Mouse (Mus musculus) forebrain, embryonic 16.5 days (tissue): ENCODE results near the gene Focad. TPM values are rescaled to one million over a fixed set of nuclear protein-coding genes. Genes with fewer than 3 reads are reported as not detected.

Experiments
- ATAC-seq: fragments of 200-750 bp; cut with Nextera tagmentation; 2 replicates; pipeline ENCODE4 v1.8.0; 2017; ENCODE audit warnings: mild to moderate bottlenecking, moderate library complexity
- H3K27ac ChIP-seq: fragments of 300-500 bp; sonication (generic); 2 replicates; pipeline ENCODE4 v1.5.1; 2014; ENCODE audit warnings: low read length, control low read depth
- H3K27me3 ChIP-seq: fragments of 300-500 bp; sonication (generic); replicated peaks from 2 replicates; pipeline ENCODE4 v1.6.1; 2014; ENCODE audit warnings: low read length; ENCODE audit not compliant: control insufficient read depth, insufficient read depth
- H3K36me3 ChIP-seq: fragments of 300-500 bp; sonication (generic); 2 replicates; pipeline ENCODE4 v1.6.1; 2014; ENCODE audit not compliant: control insufficient read depth, insufficient read depth
- H3K4me1 ChIP-seq: fragments of 300-500 bp; sonication (generic); replicated peaks from 2 replicates; pipeline ENCODE4 v1.6.1; 2014; ENCODE audit warnings: low read length; ENCODE audit not compliant: control insufficient read depth, insufficient read depth
- H3K4me2 ChIP-seq: fragments of 300-500 bp; sonication (generic); 2 replicates; pipeline ENCODE4 v1.6.1; 2014; ENCODE audit warnings: mild to moderate bottlenecking, low read length, control low read depth
- H3K4me3 ChIP-seq: fragments of 300-500 bp; sonication (generic); replicated peaks from 2 replicates; pipeline ENCODE4 v1.5.1; 2014; ENCODE audit warnings: mild to moderate bottlenecking, low read length, control low read depth
- H3K9ac ChIP-seq: fragments of 300-500 bp; sonication (generic); replicated peaks from 2 replicates; pipeline ENCODE4 v1.6.1; 2014; ENCODE audit warnings: low read depth, low read length, control low read depth
- H3K9me3 ChIP-seq: fragments of 300-500 bp; sonication (generic); 2 replicates; pipeline ENCODE4 v1.6.1; 2016; ENCODE audit warnings: low read length; ENCODE audit not compliant: control insufficient read depth
- WGBS: fragments of 180-500 bp; shearing (Covaris S2); extraction: QIAGEN DNeasy Blood & Tissue Kit; methylation state at CpG from one replicate; pipeline ENCODE4 v1.1.7; 2014; 5-methylcytosine and 5-hydroxymethylcytosine counted together
- polyA plus RNA-seq: library from polyadenylated mRNA; unstranded; fragments of >200 nt; fragmentation: Nextera tagmentation; extraction: Ambion mirVana; gene quantifications from 2 replicates; pipeline ENCODE4 v1.2.1, GENCODE M21; 2015

The Focad gene
- polyA plus RNA-seq, 1 experiment from 2014 or later, result 21.1 TPM

- no peaks in the 10 kb centered on the region for H3K36me3 ChIP-seq
- no peak overlapping the region for H3K4me3 ChIP-seq
- no peak overlapping the region for H3K4me2 ChIP-seq
- no peak overlapping the region for H3K27ac ChIP-seq
- 80% methylated on average over 3 of the region's 3 CpGs for WGBS
- no peaks in the 10 kb centered on the region for H3K27me3 ChIP-seq
- no peak for ATAC-seq
- H3K4me1 ChIP-seq, result peaks cover 9% of the 10 kb centered on the region
- H3K9ac ChIP-seq, result no peak overlapping the region
- H3K9me3 ChIP-seq, result no peaks in the 10 kb centered on the region
Measured at GRCm38 (mm10) chr4:88437166-88437565, 342.7 kb downstream of the Focad start.

- no peak overlapping the region for H3K27ac ChIP-seq
- 43% methylated on average over 2 of the region's 2 CpGs for WGBS
- no peak for ATAC-seq
- H3K9me3 ChIP-seq, result no peaks in the 10 kb centered on the region
- H3K4me2 ChIP-seq, result no peak overlapping the region
- H3K4me3 ChIP-seq, result no peak overlapping the region
- H3K4me1 ChIP-seq, result peaks cover 9% of the 10 kb centered on the region
- H3K9ac ChIP-seq, result no peak overlapping the region
- no peaks in the 10 kb centered on the region for H3K36me3 ChIP-seq
- H3K27me3 ChIP-seq, result no peaks in the 10 kb centered on the region
Measured at GRCm38 (mm10) chr4:88437917-88438316, 343.5 kb downstream of the Focad start.

- no peak within 1 kb of the TSS for H3K27ac ChIP-seq
- H3K4me3 ChIP-seq, result peak within 1 kb of the TSS; percentile 36
- peak within 1 kb of the TSS; percentile 51 for H3K9ac ChIP-seq
- peak; percentile 89 for ATAC-seq
- no peaks in the 10 kb centered on the region for H3K9me3 ChIP-seq
- WGBS, result 7% methylated on average over 14 of the region's 14 CpGs
- peak within 1 kb of the TSS; percentile 56 for H3K4me2 ChIP-seq
- no peaks in the 10 kb centered on the region for H3K36me3 ChIP-seq
- peaks cover 9% of the 10 kb centered on the region for H3K4me1 ChIP-seq
- H3K27me3 ChIP-seq, result no peaks in the 10 kb centered on the region
Measured at GRCm38 (mm10) chr4:88438326-88438989, 344.0 kb downstream of the Focad start, which contains the start of gene Hacd4. Hacd4 (minus strand) TSS chr4:88438928.

- ATAC-seq, result no peak
- Histone ChIP-seq H3K4me3 (peak overlapping the region; percentile 36), H3K9me3 (no peaks in the 10 kb centered on the region), H3K4me1 (peaks cover 9% of the 10 kb centered on the region), H3K36me3 (no peaks in the 10 kb centered on the region), H3K27me3 (no peaks in the 10 kb centered on the region), H3K9ac (peak overlapping the region; percentile 51), H3K27ac (no peak overlapping the region), H3K4me2 (peak overlapping the region; percentile 56)
- 33% methylated on average over 4 of the region's 4 CpGs for WGBS
Measured at GRCm38 (mm10) chr4:88438990-88439329, 344.5 kb downstream of the Focad start.

- Histone ChIP-seq H3K4me1 (peaks cover 9% of the 10 kb centered on the region), H3K27ac (no peak overlapping the region), H3K4me2 (no peak overlapping the region), H3K27me3 (no peaks in the 10 kb centered on the region), H3K4me3 (no peak overlapping the region), H3K9me3 (no peaks in the 10 kb centered on the region), H3K9ac (no peak overlapping the region), H3K36me3 (no peaks in the 10 kb centered on the region)
- 78% methylated on average over 6 of the region's 6 CpGs for WGBS
- no peak for ATAC-seq
Measured at GRCm38 (mm10) chr4:88439669-88440123, 345.3 kb downstream of the Focad start.

GRCm38 (mm10) chr4:88440814-88441213 lies 346.4 kb downstream of the Focad start:
- Histone ChIP-seq H3K4me2 (no peak overlapping the region), H3K27ac (no peak overlapping the region), H3K9me3 (no peaks in the 10 kb centered on the region), H3K4me1 (peaks cover 9% of the 10 kb centered on the region), H3K9ac (no peak overlapping the region), H3K27me3 (no peaks in the 10 kb centered on the region), H3K4me3 (no peak overlapping the region), H3K36me3 (no peaks in the 10 kb centered on the region)
- WGBS, result 92% methylated on average over 7 of the region's 7 CpGs
- ATAC-seq, result no peak

GRCm38 (mm10) chr4:88448976-88449375 lies 354.5 kb downstream of the Focad start:
- ATAC-seq, result no peak
- WGBS, result 88% methylated on average over 2 of the region's 2 CpGs
- H3K4me2 ChIP-seq, result no peak overlapping the region
- H3K36me3 ChIP-seq, result no peaks in the 10 kb centered on the region
- H3K4me3 ChIP-seq, result no peak overlapping the region
- no peaks in the 10 kb centered on the region for H3K9me3 ChIP-seq
- H3K27me3 ChIP-seq, result no peaks in the 10 kb centered on the region
- H3K9ac ChIP-seq, result no peak overlapping the region
- H3K4me1 ChIP-seq, result no peaks in the 10 kb centered on the region
- no peak overlapping the region for H3K27ac ChIP-seq

- H3K27ac ChIP-seq, result no peak overlapping the region
- no peaks in the 10 kb centered on the region for H3K4me1 ChIP-seq
- ATAC-seq, result no peak
- no peak overlapping the region for H3K4me3 ChIP-seq
- no peak overlapping the region for H3K4me2 ChIP-seq
- no peak overlapping the region for H3K9ac ChIP-seq
- H3K36me3 ChIP-seq, result no peaks in the 10 kb centered on the region
- H3K9me3 ChIP-seq, result no peaks in the 10 kb centered on the region
- H3K27me3 ChIP-seq, result no peaks in the 10 kb centered on the region
- 96% methylated on average over 1 of the region's 1 CpGs for WGBS
Measured at GRCm38 (mm10) chr4:88450087-88450765, 355.8 kb downstream of the Focad start.

GRCm38 (mm10) chr4:88458093-88458492 lies 363.7 kb downstream of the Focad start:
- Histone ChIP-seq H3K4me3 (no peak overlapping the region), H3K27me3 (no peaks in the 10 kb centered on the region), H3K9ac (no peak overlapping the region), H3K27ac (no peak overlapping the region), H3K9me3 (no peaks in the 10 kb centered on the region), H3K4me1 (no peaks in the 10 kb centered on the region), H3K36me3 (no peaks in the 10 kb centered on the region), H3K4me2 (no peak overlapping the region)
- 88% methylated on average over 1 of the region's 1 CpGs for WGBS
- ATAC-seq, result no peak
